Mouse (Mus musculus) ES-Bruce4 (cell line): ENCODE measurements around the gene Fam160b1. TPM values are rescaled to one million over a fixed set of nuclear protein-coding genes. Genes with fewer than 3 reads are reported as not detected.

Source experiments
- H3K27ac ChIP-seq: 2 replicates; pipeline ENCODE4 v1.5.1; 2012; ENCODE audit warnings: low read length, inconsistent platforms; ENCODE audit not compliant: insufficient read depth
- H3K27me3 ChIP-seq: 2 replicates; pipeline ENCODE4 v1.6.1; 2012; ENCODE audit warnings: mild to moderate bottlenecking, low read length, inconsistent platforms; ENCODE audit not compliant: control insufficient read depth, poor library complexity, insufficient read depth, severe bottlenecking
- H3K36me3 ChIP-seq: 2 replicates; pipeline ENCODE4 v1.6.1; 2012; ENCODE audit warnings: inconsistent platforms, mild to moderate bottlenecking, low read length, moderate library complexity; ENCODE audit not compliant: control insufficient read depth, poor library complexity, insufficient read depth, severe bottlenecking
- H3K4me1 ChIP-seq: one replicate; pipeline ENCODE4 v1.8.1; 2011; ENCODE audit warnings: low read length; ENCODE audit not compliant: control insufficient read depth, insufficient read depth
- H3K4me3 ChIP-seq: 2 replicates; pipeline ENCODE4 v1.5.1; 2011; ENCODE audit warnings: low read depth, mild to moderate bottlenecking, low read length
- H3K9ac ChIP-seq: 2 replicates; pipeline ENCODE4 v1.6.1; 2012; ENCODE audit warnings: low read depth, mild to moderate bottlenecking, inconsistent platforms; ENCODE audit not compliant: poor library complexity, severe bottlenecking
- H3K9me3 ChIP-seq: replicated peaks from 2 replicates; pipeline ENCODE4 v1.6.1; 2012; ENCODE audit warnings: mild to moderate bottlenecking, low read length, inconsistent platforms; ENCODE audit not compliant: control insufficient read depth, poor library complexity, insufficient read depth, severe bottlenecking
- CTCF ChIP-seq: IDR thresholded peaks from one replicate; pipeline ENCODE4 v1.8.1; 2011; ENCODE audit warnings: low read depth, low read length
- EP300 ChIP-seq: IDR thresholded peaks from 2 replicates; pipeline ENCODE4 v1.6.1; 2011; ENCODE audit warnings: low read depth, low read length; ENCODE audit not compliant: insufficient read depth
- POLR2A ChIP-seq: IDR thresholded peaks from one replicate; pipeline ENCODE4 v1.8.1; 2011; ENCODE audit warnings: low read length; ENCODE audit not compliant: insufficient read depth
- polyA plus RNA-seq: library from polyadenylated mRNA; stranded (reverse); fragments of >200 nt; gene quantifications from 2 replicates; pipeline ENCODE4 v1.2.4, GENCODE M21; 2011; ENCODE audit warnings: low read depth; ENCODE audit not compliant: missing spikeins, insufficient read depth, insufficient read length

The Fam160b1 gene
- polyA plus RNA-seq, 1 experiment, result 26.1 TPM

GRCm38 (mm10) chr19:57327679-57328078 is 32.8 kb upstream of the Fam160b1 start:
- TF ChIP-seq CTCF, result no peak
- no peak for TF ChIP-seq EP300
- no peak for TF ChIP-seq POLR2A
- Histone ChIP-seq H3K9me3 (no peaks in the 10 kb centered on the region), H3K4me3 (no peak overlapping the region), H3K4me1 (no peaks in the 10 kb centered on the region), H3K9ac (no peak overlapping the region), H3K27ac (no peak overlapping the region), H3K36me3 (no peaks in the 10 kb centered on the region), H3K27me3 (no peaks in the 10 kb centered on the region)

- Histone ChIP-seq H3K9ac (no peak overlapping the region), H3K4me3 (no peak overlapping the region), H3K9me3 (no peaks in the 10 kb centered on the region), H3K27ac (no peak overlapping the region), H3K27me3 (no peaks in the 10 kb centered on the region), H3K36me3 (no peaks in the 10 kb centered on the region), H3K4me1 (no peaks in the 10 kb centered on the region)
- TF ChIP-seq CTCF (no peak), EP300 (no peak), POLR2A (no peak)
Measured at GRCm38 (mm10) chr19:57328269-57328668, 32.2 kb upstream of the Fam160b1 start.

GRCm38 (mm10) chr19:57328792-57329191 is 31.7 kb upstream of the Fam160b1 start:
- no peaks in the 10 kb centered on the region for H3K36me3 ChIP-seq
- H3K4me1 ChIP-seq, result no peaks in the 10 kb centered on the region
- no peaks in the 10 kb centered on the region for H3K9me3 ChIP-seq
- H3K27ac ChIP-seq, result no peak overlapping the region
- no peak overlapping the region for H3K4me3 ChIP-seq
- H3K9ac ChIP-seq, result no peak overlapping the region
- TF ChIP-seq CTCF (no peak), EP300 (no peak), POLR2A (no peak)
- no peaks in the 10 kb centered on the region for H3K27me3 ChIP-seq

- no peaks in the 10 kb centered on the region for H3K4me1 ChIP-seq
Measured at GRCm38 (mm10) chr19:57330309-57330708, 30.2 kb upstream of the Fam160b1 start.

GRCm38 (mm10) chr19:57331237-57331636 is 29.2 kb upstream of the Fam160b1 start:
- Histone ChIP-seq H3K27me3 (no peaks in the 10 kb centered on the region), H3K4me1 (no peaks in the 10 kb centered on the region), H3K4me3 (no peak overlapping the region), H3K36me3 (no peaks in the 10 kb centered on the region), H3K9me3 (no peaks in the 10 kb centered on the region), H3K9ac (no peak overlapping the region), H3K27ac (no peak overlapping the region)
- TF ChIP-seq POLR2A, result no peak
- no peak for TF ChIP-seq EP300
- no peak for TF ChIP-seq CTCF

More at GRCm38 (mm10) chr19:57330309-57330708, 30.2 kb upstream of the Fam160b1 start:
- Histone ChIP-seq H3K9me3 (no peaks in the 10 kb centered on the region), H3K4me3 (no peak overlapping the region), H3K27ac (no peak overlapping the region), H3K36me3 (no peaks in the 10 kb centered on the region), H3K27me3 (no peaks in the 10 kb centered on the region), H3K9ac (no peak overlapping the region)
- TF ChIP-seq CTCF, result peak; percentile 40
- no peak for TF ChIP-seq EP300

- H3K27me3 ChIP-seq, result no peaks in the 10 kb centered on the region
- peak overlapping the region; percentile 63 for H3K9ac ChIP-seq
- no peaks in the 10 kb centered on the region for H3K4me1 ChIP-seq
- H3K9me3 ChIP-seq, result no peaks in the 10 kb centered on the region
- H3K4me3 ChIP-seq, result peak overlapping the region; percentile 98
- H3K27ac ChIP-seq, result no peak overlapping the region
- TF ChIP-seq EP300, result no peak
- peak; percentile 82 for TF ChIP-seq POLR2A
- H3K36me3 ChIP-seq, result no peaks in the 10 kb centered on the region
Measured at GRCm38 (mm10) chr19:57333356-57333755, 27.1 kb upstream of the Fam160b1 start.
